Mouse (Mus musculus) erythroblast, embryonic 14.5 days (primary cell): ENCODE results near the gene Lsm14a.

Experiments
- GATA1 ChIP-seq: IDR thresholded peaks from 2 replicates; pipeline ENCODE4 v1.6.1; 2012; ENCODE audit warnings: low read length, inconsistent platforms, mixed read lengths
- TAL1 ChIP-seq: IDR thresholded peaks from 3 replicates; pipeline ENCODE4 v1.6.1; 2012; ENCODE audit warnings: low read length, inconsistent platforms, mixed read lengths

- TF ChIP-seq GATA1 (no peak), TAL1 (no peak)
Measured at GRCm38 (mm10) chr7:34396791-34397190, 3.7 kb upstream of the Lsm14a start.
